Comparison of ENCODE assay signal across 8 mouse cellular contexts in genomic region chr4:82504015-82504283, GRCm38 (mm10).
A peak's percentile ranks its signal among the peaks of the same experiment; 100 is the strongest.
DNase-seq lines count a peak whose midpoint lies in the region; ATAC-seq and TF ChIP-seq lines count a peak whose summit lies in the region.

No protein-coding gene starts in this region.

- H3K4me3 ChIP-seq in kidney, embryonic 15.5 days (replicated peaks) = peak overlapping the region; percentile 79
- H3K4me3 ChIP-seq in embryonic facial prominence, embryonic 12.5 days = peak overlapping the region; percentile 98
- H3K4me3 ChIP-seq in hindbrain, postnatal 0 days (ENCODE audit: low read length) = peak overlapping the region; percentile 81
- H3K4me3 ChIP-seq in midbrain, postnatal 0 days (ENCODE audit: low read depth, low read length) = peak overlapping the region; percentile 69

- H3K9ac ChIP-seq in kidney, embryonic 15.5 days = peak overlapping the region; percentile 86
- H3K9ac ChIP-seq in embryonic facial prominence, embryonic 12.5 days = peak overlapping the region; percentile 100
- H3K9ac ChIP-seq in hindbrain, postnatal 0 days (replicated peaks; ENCODE audit: low read length) = peak overlapping the region; percentile 99
- H3K9ac ChIP-seq in midbrain, postnatal 0 days (replicated peaks; ENCODE audit: low read length, poor library complexity, severe bottlenecking) = peak overlapping the region; percentile 77

- H3K9me3 ChIP-seq in kidney, embryonic 15.5 days (replicated peaks) = no peaks in the 10 kb centered on the region
- H3K9me3 ChIP-seq in embryonic facial prominence, embryonic 12.5 days = no peaks in the 10 kb centered on the region
- H3K9me3 ChIP-seq in hindbrain, postnatal 0 days (ENCODE audit: low read length) = no peaks in the 10 kb centered on the region
- H3K9me3 ChIP-seq in midbrain, postnatal 0 days (ENCODE audit: low read length) = no peaks in the 10 kb centered on the region

- H3K36me3 ChIP-seq in kidney, embryonic 15.5 days = no peaks in the 10 kb centered on the region
- 0 out of 2 replicates have a peak, but pooled peaks cover 2% of the 10 kb centered on the region for H3K36me3 ChIP-seq in embryonic facial prominence, embryonic 12.5 days
- H3K36me3 ChIP-seq in hindbrain, postnatal 0 days (ENCODE audit: insufficient read depth, low read length) = no peaks in the 10 kb centered on the region
- H3K36me3 ChIP-seq in midbrain, postnatal 0 days (ENCODE audit: insufficient read depth, low read length) = no peaks in the 10 kb centered on the region

- no peak for TF ChIP-seq CTCF in hindbrain, postnatal 0 days (IDR thresholded peaks at IDR 0.05; ENCODE audit: low read depth)
- no peak for TF ChIP-seq CTCF in midbrain, postnatal 0 days (IDR thresholded peaks at IDR 0.05)

- WGBS in kidney, embryonic 15.5 days = 3% methylated on average over 10 of the region's 10 CpGs
- WGBS in embryonic facial prominence, embryonic 12.5 days = 1% methylated on average over 10 of the region's 10 CpGs
- 3% methylated on average over 10 of the region's 10 CpGs for WGBS in hindbrain, postnatal 0 days
- 5% methylated on average over 10 of the region's 10 CpGs for WGBS in midbrain, postnatal 0 days

- peak overlapping the region; percentile 96 for H3K4me2 ChIP-seq in kidney, embryonic 15.5 days
- peak overlapping the region; percentile 71 for H3K4me2 ChIP-seq in embryonic facial prominence, embryonic 12.5 days (replicated peaks)
- H3K4me2 ChIP-seq in hindbrain, postnatal 0 days (ENCODE audit: low read depth, low read length) = peak overlapping the region; percentile 74
- H3K4me2 ChIP-seq in midbrain, postnatal 0 days (ENCODE audit: low read depth, low read length, poor library complexity, severe bottlenecking) = peak overlapping the region; percentile 98

- DNase-seq in kidney, adult 8-10 months = no peak
- peak; percentile 51 for DNase-seq in hindbrain, postnatal 0 days (ENCODE audit: low spot score)
- peak; percentile 35 for DNase-seq in midbrain, postnatal 0 days (ENCODE audit: low spot score)
- no peak for DNase-seq in cerebellum, postnatal 25 days
- no peak for DNase-seq in right cerebral cortex, adult 2 months (ENCODE audit: low spot score in 2 of 2)
- DNase-seq in B cell, adult 2 months = no peak

- ATAC-seq in kidney, embryonic 15.5 days (replicated peaks; ENCODE audit: low FRiP score) = no peak
- ATAC-seq in embryonic facial prominence, embryonic 12.5 days (ENCODE audit: insufficient number of reproducible peaks, insufficient read depth, low FRiP score, low TSS enrichment) = no peak
- ATAC-seq in hindbrain, postnatal 0 days = no peak
- ATAC-seq in midbrain, postnatal 0 days (ENCODE audit: low FRiP score) = no peak

- peak overlapping the region; percentile 100 for H3K27ac ChIP-seq in kidney, embryonic 15.5 days
- peak overlapping the region; percentile 100 for H3K27ac ChIP-seq in embryonic facial prominence, embryonic 12.5 days
- H3K27ac ChIP-seq in hindbrain, postnatal 0 days = peak overlapping the region; percentile 98
- peak overlapping the region; percentile 91 for H3K27ac ChIP-seq in midbrain, postnatal 0 days (ENCODE audit: low read depth, low read length)

- H3K27me3 ChIP-seq in kidney, embryonic 15.5 days = peaks cover 37% of the 10 kb centered on the region
- H3K27me3 ChIP-seq in embryonic facial prominence, embryonic 12.5 days = no peaks in the 10 kb centered on the region
- no peaks in the 10 kb centered on the region for H3K27me3 ChIP-seq in hindbrain, postnatal 0 days (ENCODE audit: insufficient read depth, low read length)
- H3K27me3 ChIP-seq in midbrain, postnatal 0 days (ENCODE audit: insufficient read depth, low read length) = no peaks in the 10 kb centered on the region

- H3K4me1 ChIP-seq in kidney, embryonic 15.5 days = peaks cover 35% of the 10 kb centered on the region
- peaks cover 38% of the 10 kb centered on the region for H3K4me1 ChIP-seq in embryonic facial prominence, embryonic 12.5 days
- no peaks in the 10 kb centered on the region for H3K4me1 ChIP-seq in hindbrain, postnatal 0 days (ENCODE audit: insufficient read depth, low read length)
- no peaks in the 10 kb centered on the region for H3K4me1 ChIP-seq in midbrain, postnatal 0 days (ENCODE audit: insufficient read depth, low read length)

Comparison
In these comparisons a context has a peak if more than half of its experiments do, and no peak if none do; other contexts are left out.
1. DNase-seq: peak in hindbrain, postnatal 0 days (single experiment) and midbrain, postnatal 0 days (single experiment); none in kidney, adult 8-10 months (0 of 2), cerebellum, postnatal 25 days (0 of 2), right cerebral cortex, adult 2 months (0 of 2) and B cell, adult 2 months (0 of 2).
2. Peak in every context shown above with its lines, with median percentiles within 50 percentile points of each other: H3K27ac ChIP-seq, H3K4me2 ChIP-seq, H3K4me3 ChIP-seq and H3K9ac ChIP-seq.